Mouse (Mus musculus) v-Abl transformed pro-B cells (cell line): ENCODE data around the gene Prl3c1.
"Not testable (repeated sequence)": the region's sequence is repeated elsewhere in the genome, so short reads cannot be mapped to it uniquely, and the experiment has no call there.

Experiments
- in situ Hi-C, 2 experiments: fragments of 400-800 bp; cut with MboI; formaldehyde crosslinking; loops; one replicate each; pipeline ENCODE4 v1.15.1; 2025; ENCODE audit not compliant: unreplicated experiment in 2 of 2

Prl3c1 gene

GRCm38 (mm10) chr13:27196359-27196758 is at the start of gene Prl3c1:
Gene Prl3c1, plus strand, starts transcription at chr13:27196659.
- in situ Hi-C loops, result no loop called here

GRCm38 (mm10) chr13:27148264-27148663 is 48.2 kb upstream of the Prl3c1 start:
- in situ Hi-C loops, result no loop called here

- in situ Hi-C loops, result not testable (repeated sequence)
These were observed 40.0 kb upstream of the Prl3c1 start, which contains the start of gene Prl3d3 for GRCm38 (mm10) chr13:27156490-27156889. Gene Prl3d3, plus strand, starts transcription at chr13:27156790.

- in situ Hi-C loops, result no loop called here
These were observed 45.1 kb downstream of the Prl3c1 start, which contains the start of gene Prl3b1 for GRCm38 (mm10) chr13:27241547-27241946. Gene Prl3b1, plus strand, starts transcription at chr13:27241847.
